Comparison of ENCODE assay signal across 9 mouse cellular contexts in genomic region chr7:142440657-142441114, GRCm38 (mm10). TPM values are rescaled to one million over a fixed set of nuclear protein-coding genes. Genes with fewer than 3 reads are reported as not detected.
DNase-seq lines count a peak whose midpoint lies in the region; ATAC-seq and TF ChIP-seq lines count a peak whose summit lies in the region.
"Had no signal": no experiment of that assay in that cellular context is flagged by ENCODE, and none has a peak within 500 bp of the region (broad histone marks: within the 10 kb centered on the region; RNA-seq: fewer than 3 reads in every experiment).

No protein-coding gene starts in this region.

- peak; percentile 77 for ATAC-seq in forebrain, embryonic 16.5 days
- ATAC-seq in hindbrain, embryonic 12.5 days (ENCODE audit: low FRiP score) = no peak
- ATAC-seq in liver, embryonic 16.5 days (ENCODE audit: low read depth) = peak; percentile 14; the same call in 1 of the 2 replicates

- intact Hi-C loops in left cerebral cortex, postnatal 14 days (cut with DNase I) = loop anchor here (2.0 to 5.0 kb wide), 2 partner anchors 56 to 232 kb away; no protein-coding TSS in a partner anchor

- no peak overlapping the region for H3K4me2 ChIP-seq in forebrain, embryonic 16.5 days (ENCODE audit: low read length)
- no peak overlapping the region for H3K4me2 ChIP-seq in hindbrain, embryonic 12.5 days (replicated peaks)
- no peak overlapping the region for H3K4me2 ChIP-seq in liver, embryonic 16.5 days (ENCODE audit: low read depth, low read length)

- H3K9me3 ChIP-seq in forebrain, embryonic 16.5 days (ENCODE audit: control insufficient read depth, low read length) = no peaks in the 10 kb centered on the region
- no peaks in the 10 kb centered on the region for H3K9me3 ChIP-seq in hindbrain, embryonic 12.5 days (replicated peaks)
- no peaks in the 10 kb centered on the region for H3K9me3 ChIP-seq in liver, embryonic 16.5 days (replicated peaks; ENCODE audit: control insufficient read depth, low read length)

- peak; percentile 27; the same call in 1 of the 2 replicates for TF ChIP-seq CTCF in small intestine, adult 2 months (IDR thresholded peaks at IDR 0.05; ENCODE audit: extremely low read depth, insufficient read length, insufficient replicate concordance, low read depth, low read length)

- no peak overlapping the region for H3K9ac ChIP-seq in forebrain, embryonic 16.5 days (replicated peaks; ENCODE audit: low read depth, low read length)
- peak overlapping the region; percentile 10; the same call in 1 of the 2 replicates for H3K9ac ChIP-seq in hindbrain, embryonic 12.5 days
- no peak overlapping the region for H3K9ac ChIP-seq in liver, embryonic 16.5 days (ENCODE audit: low read depth, low read length)

- H3K27ac ChIP-seq in forebrain, embryonic 16.5 days (ENCODE audit: low read length) = no peak overlapping the region
- H3K27ac ChIP-seq in hindbrain, embryonic 12.5 days = no peak overlapping the region
- H3K27ac ChIP-seq in liver, embryonic 16.5 days (ENCODE audit: low read length) = no peak overlapping the region
- H3K27ac ChIP-seq in small intestine, adult 2 months (ENCODE audit: insufficient read depth, low read depth, low read length) = no peak overlapping the region

- H3K36me3 ChIP-seq in forebrain, embryonic 16.5 days (ENCODE audit: control insufficient read depth, insufficient read depth) = no peaks in the 10 kb centered on the region
- H3K36me3 ChIP-seq in hindbrain, embryonic 12.5 days = no peaks in the 10 kb centered on the region
- H3K36me3 ChIP-seq in liver, embryonic 16.5 days (ENCODE audit: control insufficient read depth, insufficient read depth) = no peaks in the 10 kb centered on the region
- no peaks in the 10 kb centered on the region for H3K36me3 ChIP-seq in small intestine, adult 2 months (ENCODE audit: control insufficient read depth, insufficient read depth, low read length)

- H3K4me1 ChIP-seq in forebrain, embryonic 16.5 days (replicated peaks; ENCODE audit: control insufficient read depth, insufficient read depth, low read length) = no peaks in the 10 kb centered on the region
- H3K4me1 ChIP-seq in hindbrain, embryonic 12.5 days = peaks cover 6% of the 10 kb centered on the region; the same call in 1 of the 2 replicates
- H3K4me1 ChIP-seq in liver, embryonic 16.5 days (ENCODE audit: control insufficient read depth, low read depth, low read length) = no peaks in the 10 kb centered on the region; the same call in 1 of the 2 replicates
- H3K4me1 ChIP-seq in small intestine, adult 2 months (ENCODE audit: control insufficient read depth, insufficient read depth, insufficient read length, low read length) = no peaks in the 10 kb centered on the region; the same call in 1 of the 2 replicates

- WGBS in forebrain, embryonic 16.5 days = 67% methylated on average over 5 of the region's 5 CpGs
- WGBS in hindbrain, embryonic 12.5 days = 51% methylated on average over 5 of the region's 5 CpGs
- WGBS in liver, embryonic 16.5 days (ENCODE audit: insufficient replicate concordance) = 55% methylated on average over 5 of the region's 5 CpGs
- 61% methylated on average over 5 of the region's 5 CpGs for whole genome bisulfite sequencing in small intestine, adult 2 months

- DNase-seq in left cerebral cortex, postnatal 14 days (ENCODE audit: low spot score in 2 of 2) = peak; percentile 64 to 65
- no peak for DNase-seq in left cerebral cortex, adult 9 months (ENCODE audit: low spot score in 2 of 2)
- peak; percentile 34 for DNase-seq in T-cell, adult 2 months (ENCODE audit: low spot score)
- DNase-seq in adrenal gland, adult 8-10 months = no peak

- H3K4me3 ChIP-seq in forebrain, embryonic 16.5 days (replicated peaks; ENCODE audit: low read length) = no peak overlapping the region
- H3K4me3 ChIP-seq in hindbrain, embryonic 12.5 days = no peak overlapping the region
- H3K4me3 ChIP-seq in liver, embryonic 16.5 days (ENCODE audit: low read depth, low read length) = no peak overlapping the region
- no peak overlapping the region for H3K4me3 ChIP-seq in small intestine, adult 2 months (ENCODE audit: low read depth, low read length)
- H3K4me3 ChIP-seq: erythroblast, embryonic 14.5 days had no signal

- no peak for TF ChIP-seq POLR2A in small intestine, adult 2 months (IDR thresholded peaks at IDR 0.05; ENCODE audit: low read depth, low read length)

- H3K27me3 ChIP-seq in forebrain, embryonic 16.5 days (replicated peaks; ENCODE audit: control insufficient read depth, insufficient read depth, low read length) = no peaks in the 10 kb centered on the region
- H3K27me3 ChIP-seq in hindbrain, embryonic 12.5 days = no peaks in the 10 kb centered on the region
- no peaks in the 10 kb centered on the region for H3K27me3 ChIP-seq in liver, embryonic 16.5 days (ENCODE audit: control insufficient read depth, insufficient read depth, low read depth, low read length)
- H3K27me3 ChIP-seq in small intestine, adult 2 months (ENCODE audit: control insufficient read depth, insufficient read depth, low read length) = no peaks in the 10 kb centered on the region

RNA-seq across cellular contexts. Expression of gene Tnni2, which starts 0.9 kb away (rescaled TPM):
- total RNA-seq in left cerebral cortex, postnatal 14 days (2021) = under 1 TPM in 1 of 2 experiments, not detected in 1; 0.74 TPM
- 0.89 TPM in 1 of 2 replicates, not detected in the other for polyA plus RNA-seq in forebrain, embryonic 16.5 days (2015; fragmentation: Nextera tagmentation; extraction: Ambion mirVana)
- polyA plus RNA-seq in hindbrain, embryonic 12.5 days (2016; fragmentation: Nextera tagmentation; extraction: Ambion mirVana) = 1.9 and 3.6 TPM in 2 replicates
- polyA plus RNA-seq in liver, embryonic 16.5 days (2015; fragmentation: Nextera tagmentation; extraction: Ambion mirVana) = 17.8 and 41.4 TPM in 2 replicates
- 0.35 and 2.9 TPM in 2 replicates for polyA plus RNA-seq in small intestine, adult 2 months (2012; rRNA removed)
- total RNA-seq in adrenal gland, adult 8-10 months (2022) = 1 to 10 TPM in 1 of 4 experiments, under 1 TPM in 3; 0.43 to 1.1 (median 0.85) TPM
- polyA plus RNA-seq: erythroblast, embryonic 14.5 days had no signal

RNA-seq across cellular contexts. Expression of gene Syt8, which starts 6.0 kb away (rescaled TPM):
- under 1 TPM in 1 of 2 experiments, not detected in 1; 0.44 TPM for total RNA-seq in left cerebral cortex, postnatal 14 days (2021)
- polyA plus RNA-seq in forebrain, embryonic 16.5 days (2015; fragmentation: Nextera tagmentation; extraction: Ambion mirVana) = not detected in 2 replicates
- polyA plus RNA-seq in hindbrain, embryonic 12.5 days (2016; fragmentation: Nextera tagmentation; extraction: Ambion mirVana) = 0.30 TPM in 1 of 2 replicates, not detected in the other
- 0.14 TPM in 1 of 2 replicates, not detected in the other for polyA plus RNA-seq in liver, embryonic 16.5 days (2015; fragmentation: Nextera tagmentation; extraction: Ambion mirVana)
- 1.4 and 66.8 TPM in 2 replicates for polyA plus RNA-seq in small intestine, adult 2 months (2012; rRNA removed)
- 1 to 10 TPM in 1 of 4 experiments, not detected in 3; 1.2 TPM for total RNA-seq in adrenal gland, adult 8-10 months (2022)
- polyA plus RNA-seq: erythroblast, embryonic 14.5 days had no signal

RNA-seq across cellular contexts. Expression of gene Lsp1, which starts 19.9 kb away (rescaled TPM):
- total RNA-seq in left cerebral cortex, postnatal 14 days (2021) = 1 to 10 TPM; 6.4 to 7.7 TPM
- 3.5 and 5.5 TPM in 2 replicates for polyA plus RNA-seq in forebrain, embryonic 16.5 days (2015; fragmentation: Nextera tagmentation; extraction: Ambion mirVana)
- 9.6 and 14.4 TPM in 2 replicates for polyA plus RNA-seq in hindbrain, embryonic 12.5 days (2016; fragmentation: Nextera tagmentation; extraction: Ambion mirVana)
- polyA plus RNA-seq in liver, embryonic 16.5 days (2015; fragmentation: Nextera tagmentation; extraction: Ambion mirVana) = 21.6 and 26.2 TPM in 2 replicates
- polyA plus RNA-seq in small intestine, adult 2 months (2012; rRNA removed) = 29.4 and 48.0 TPM in 2 replicates
- 10 to 100 TPM; 18.1 to 31.9 (median 21.4) TPM for total RNA-seq in adrenal gland, adult 8-10 months (2022)

RNA-seq across cellular contexts. Expression of gene Ctsd, which starts 52.8 kb away (rescaled TPM):
- 100 to 1,000 TPM; 295 to 303 TPM for total RNA-seq in left cerebral cortex, postnatal 14 days (2021)
- polyA plus RNA-seq in forebrain, embryonic 16.5 days (2015; fragmentation: Nextera tagmentation; extraction: Ambion mirVana) = 203 and 208 TPM in 2 replicates
- 213 and 215 TPM in 2 replicates for polyA plus RNA-seq in hindbrain, embryonic 12.5 days (2016; fragmentation: Nextera tagmentation; extraction: Ambion mirVana)
- 408 and 415 TPM in 2 replicates for polyA plus RNA-seq in liver, embryonic 16.5 days (2015; fragmentation: Nextera tagmentation; extraction: Ambion mirVana)
- polyA plus RNA-seq in small intestine, adult 2 months (2012; rRNA removed) = 174 and 253 TPM in 2 replicates
- 1,000 to 10,000 TPM in 2 of 4 experiments, 100 to 1,000 TPM in 2; 808 to 1,559 (median 1,212) TPM for total RNA-seq in adrenal gland, adult 8-10 months (2022)

RNA-seq across cellular contexts. Expression of gene Tnnt3, which starts 58.0 kb away (rescaled TPM):
- total RNA-seq in left cerebral cortex, postnatal 14 days (2021) = not detected
- polyA plus RNA-seq in forebrain, embryonic 16.5 days (2015; fragmentation: Nextera tagmentation; extraction: Ambion mirVana) = 0.73 and 1.2 TPM in 2 replicates
- 1.8 and 5.8 TPM in 2 replicates for polyA plus RNA-seq in hindbrain, embryonic 12.5 days (2016; fragmentation: Nextera tagmentation; extraction: Ambion mirVana)
- polyA plus RNA-seq in liver, embryonic 16.5 days (2015; fragmentation: Nextera tagmentation; extraction: Ambion mirVana) = 13.0 and 31.5 TPM in 2 replicates
- polyA plus RNA-seq in small intestine, adult 2 months (2012; rRNA removed) = 0.10 TPM in 1 of 2 replicates, not detected in the other
- total RNA-seq in adrenal gland, adult 8-10 months (2022) = 1 to 10 TPM in 3 of 4 experiments, not detected in 1; 1.1 to 1.5 (median 1.3) TPM
- polyA plus RNA-seq: erythroblast, embryonic 14.5 days had no signal

Comparison
In these comparisons a context has a peak if more than half of its experiments do, and no peak if none do; other contexts are left out.
1. DNase-seq: peak in left cerebral cortex, postnatal 14 days (2 of 2) and T-cell, adult 2 months (single experiment); none in left cerebral cortex, adult 9 months (0 of 2) and adrenal gland, adult 8-10 months (single experiment).